Mouse (Mus musculus) left cerebral cortex, postnatal 36 days (tissue): ENCODE data around the gene Ncapd2. TPM values are rescaled to one million over a fixed set of nuclear protein-coding genes. Genes with fewer than 3 reads are reported as not detected.

ENCODE experiments used
- DNase-seq, 2 experiments: peaks; one replicate each; pipeline ENCODE4 v3.0.0; 2021 to 2022; ENCODE audit warnings: low spot score in 2 of 2, mixed read lengths in 1 of 2
- intact Hi-C: fragments of 180-260 bp; cut with DNase I; formaldehyde crosslinking; loops from one replicate; pipeline ENCODE4 v1.15.1; 2025
- microRNA-seq: library from miRNA; unstranded; fragments of <30 nt; microRNA quantifications from one replicate; pipeline ENCODE4 v1.2.0, GENCODE M21; 2022
- total RNA-seq, 2 experiments: library from RNA; stranded (reverse); gene quantifications; 2 replicates each; pipeline ENCODE4 v1.2.3; 2021

Gene Ncapd2
- total RNA-seq, 2 experiments from 2014 or later = 24.2 to 30.2 TPM

- DNase-seq = no peak
- intact Hi-C loops = no loop called here
Observed at GRCm38 (mm10) chr6:125129710-125130402, 61.6 kb downstream of the Ncapd2 start.

DNA sequence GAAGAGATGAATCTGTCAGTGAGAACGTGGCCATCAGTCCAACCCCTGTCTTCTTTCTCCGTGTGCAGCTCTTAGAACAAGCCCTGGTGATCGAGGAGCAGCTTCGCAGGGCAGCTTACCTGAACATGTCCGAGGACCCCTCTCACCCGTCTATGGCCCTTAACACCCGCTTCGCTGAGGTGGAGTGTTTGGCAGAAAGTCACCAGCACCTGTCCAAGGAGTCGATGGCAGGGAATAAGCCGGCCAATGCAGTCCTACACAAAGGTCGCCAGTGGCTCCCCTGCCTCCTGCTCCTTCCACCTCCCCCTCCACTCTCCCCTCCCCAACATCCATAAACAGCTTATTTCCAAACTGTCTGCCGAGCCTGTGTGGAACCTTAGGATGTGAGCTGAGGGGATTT lies 62.8 kb downstream of the Ncapd2 start:
- DNase-seq = no peak
- intact Hi-C loops = no loop called here

DNA sequence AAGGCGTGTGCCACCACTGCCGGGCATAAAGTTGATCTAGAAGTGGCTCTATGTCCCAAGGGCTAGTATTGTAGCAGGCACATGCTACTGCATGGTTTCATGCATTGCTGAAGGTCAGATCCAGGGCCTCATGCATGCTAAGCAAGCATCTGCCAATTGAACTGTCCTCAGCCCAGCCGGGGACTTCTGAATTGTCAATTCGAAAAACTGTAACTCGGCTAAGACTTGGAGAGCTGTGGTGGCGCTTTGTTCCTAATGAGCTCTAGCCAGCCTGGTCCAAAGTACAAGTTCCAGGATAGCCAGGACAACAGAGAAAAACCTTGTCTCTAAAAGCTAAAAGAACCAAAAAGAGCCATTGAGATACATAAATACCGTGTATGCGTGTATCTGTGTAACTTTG lies 72.1 kb downstream of the Ncapd2 start:
- no peak for DNase-seq

More for the DNA sequence above, 72.1 kb downstream of the Ncapd2 start:
- intact Hi-C loops = no loop called here

Small RNA genes lying within 50 kb of the gene (microRNA-seq; reads per million reads assigned to microRNA genes)
- gene Mir3098 (not detected), gene Mir8113 (not detected)

Other genes starting within 250 kb of the Ncapd2 start
- 100 to 1,000 TPM; 153 to 170 TPM for gene Cops7a, start 226.2 kb downstream of the Ncapd2 start, total RNA-seq
- gene Pianp, start 195.0 kb downstream of the Ncapd2 start, total RNA-seq = 100 to 1,000 TPM; 179 to 184 TPM
- gene Zfp384, start 182.6 kb downstream of the Ncapd2 start, total RNA-seq = 10 to 100 TPM; 33.3 to 52.7 TPM
- gene Ing4, start 151.9 kb downstream of the Ncapd2 start, total RNA-seq = 10 to 100 TPM; 55.2 to 63.9 TPM
- gene Acrbp, start 142.0 kb downstream of the Ncapd2 start, total RNA-seq = 10 to 100 TPM in 1 of 2 experiments, 1 to 10 TPM in 1; 8.3 to 13.4 TPM
- gene Lpar5, start 123.8 kb downstream of the Ncapd2 start, total RNA-seq = under 1 TPM; 0.48 to 0.84 TPM
- gene Chd4, start 95.7 kb downstream of the Ncapd2 start, total RNA-seq = 100 to 1,000 TPM; 153 to 166 TPM
- gene Nop2, start 59.8 kb downstream of the Ncapd2 start, total RNA-seq = 10 to 100 TPM; 26.4 to 26.6 TPM
- 10 to 100 TPM; 63.0 to 67.2 TPM for gene Iffo1, start 46.5 kb downstream of the Ncapd2 start, total RNA-seq
- gene Gapdh, start 25.2 kb downstream of the Ncapd2 start, total RNA-seq = 1,000 to 10,000 TPM; 2,336 to 2,609 TPM
- 10 to 100 TPM; 63.3 to 66.1 TPM for gene Mrpl51, start 100 bp upstream of the Ncapd2 start, total RNA-seq
- 100 to 1,000 TPM; 101 to 114 TPM for gene Vamp1, start 23.9 kb upstream of the Ncapd2 start, total RNA-seq
- gene Tapbpl, start 40.2 kb upstream of the Ncapd2 start, total RNA-seq = 1 to 10 TPM; 3.7 to 4.9 TPM
- not detected for gene Cd27, start 45.3 kb upstream of the Ncapd2 start, total RNA-seq
- gene Tuba3a, start 94.3 kb upstream of the Ncapd2 start, total RNA-seq = not detected
- gene Ltbr, start 122.2 kb upstream of the Ncapd2 start, total RNA-seq = 1 to 10 TPM; 7.4 to 8.4 TPM
- 1 to 10 TPM; 2.4 to 2.9 TPM for gene Scnn1a, start 129.0 kb upstream of the Ncapd2 start, total RNA-seq
- 10 to 100 TPM; 11.1 to 11.8 TPM for gene Tnfrsf1a, start 157.7 kb upstream of the Ncapd2 start, total RNA-seq
- under 1 TPM; 0.11 to 0.30 TPM for gene Plekhg6, start 189.1 kb upstream of the Ncapd2 start, total RNA-seq